Mouse (Mus musculus): ENCODE data around the gene D430041D05Rik. TPM values are rescaled to one million over a fixed set of nuclear protein-coding genes. Genes with fewer than 3 reads are reported as not detected.

Gene D430041D05Rik
- polyA plus RNA-seq, 1 experiment: not detected

DNA sequence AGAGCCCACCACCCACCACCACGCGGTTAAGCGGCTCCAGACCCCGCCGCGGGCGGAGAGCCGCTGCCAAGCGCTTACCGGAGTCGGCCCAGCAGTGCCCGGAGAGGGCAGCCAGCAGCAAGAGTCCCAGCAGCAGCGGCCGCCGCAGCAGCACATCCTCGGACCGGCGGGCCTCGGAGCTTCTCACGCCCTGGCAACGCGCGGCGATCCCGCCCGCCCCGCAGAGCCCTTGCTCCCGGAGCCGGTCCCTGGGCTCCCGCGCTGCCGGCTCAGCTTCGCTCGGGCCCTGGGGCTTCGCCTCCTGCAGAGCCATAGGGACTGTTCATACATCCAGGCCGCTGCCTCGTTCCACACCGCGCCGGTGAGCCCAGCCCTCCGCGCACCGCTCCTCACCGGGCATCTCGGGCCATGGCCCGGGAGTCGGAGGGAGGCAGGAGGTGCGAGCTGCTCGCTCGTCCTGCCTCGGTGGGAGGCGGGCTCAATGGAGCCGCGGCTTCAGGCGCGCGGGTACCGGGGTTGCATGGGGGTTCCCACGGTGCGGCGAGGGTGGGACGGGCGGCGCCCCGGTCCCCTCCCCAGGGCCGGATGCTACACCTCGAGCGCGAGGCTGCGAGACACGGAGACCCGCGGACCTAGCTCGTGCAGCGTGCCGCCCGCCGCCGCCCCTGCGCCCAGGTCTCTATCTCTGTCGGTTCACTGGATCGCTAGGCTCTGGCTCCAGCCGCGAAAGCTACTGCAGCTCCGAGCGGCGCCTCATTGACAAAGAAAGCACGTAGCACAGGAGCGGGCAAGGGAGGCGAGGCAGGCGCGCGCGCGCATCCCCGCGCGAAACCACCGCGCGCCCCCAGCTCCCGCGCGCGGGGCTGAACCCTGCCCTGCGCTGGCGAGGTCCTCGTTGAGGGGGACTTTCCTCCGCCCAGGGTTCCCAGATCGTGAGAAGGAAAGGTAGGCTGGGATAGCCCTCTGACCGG, 677 bp downstream of the D430041D05Rik start:
- TF ChIP-seq CTCF (IDR thresholded peaks at IDR 0.05; ENCODE audit: borderline replicate concordance, insufficient read depth, low read length): no peak
- no peak for TF ChIP-seq POLR2A (IDR thresholded peaks at IDR 0.05; ENCODE audit: low read depth, low read length)
- H3K27ac ChIP-seq (ENCODE audit: insufficient read depth, low read length): no peak overlapping the region

DNA sequence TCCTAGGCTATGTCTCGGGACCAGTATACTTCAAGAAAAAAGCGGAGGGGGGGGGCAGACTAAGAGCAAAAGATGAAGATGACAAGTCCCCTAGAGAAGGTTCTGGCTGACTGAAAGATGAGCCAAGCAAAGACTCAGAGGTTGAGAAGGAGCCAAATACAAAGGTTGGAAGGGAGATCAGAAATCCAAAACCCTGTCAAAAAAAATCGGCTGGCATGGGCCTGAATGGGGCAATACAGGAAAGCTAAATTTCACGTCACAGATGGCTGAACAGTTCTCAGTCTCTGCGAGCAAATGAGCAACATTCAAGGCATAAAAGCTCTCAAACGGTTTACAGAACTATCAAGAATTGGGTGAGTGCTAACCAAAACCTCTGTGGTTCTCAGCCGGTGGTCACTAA, 2.5 kb downstream of the D430041D05Rik start:
- TF ChIP-seq POLR2A (IDR thresholded peaks at IDR 0.05; ENCODE audit: low read depth, low read length) (no peak), CTCF (IDR thresholded peaks at IDR 0.05; ENCODE audit: borderline replicate concordance, insufficient read depth, low read length) (no peak)
- no peaks in the 10 kb centered on the region for H3K4me1 ChIP-seq (ENCODE audit: control insufficient read depth, insufficient read depth, low read length)
- no peak overlapping the region for H3K27ac ChIP-seq (ENCODE audit: insufficient read depth, low read length)
- H3K4me3 ChIP-seq (ENCODE audit: insufficient read depth, low read length): no peak overlapping the region

More for the DNA sequence above, 677 bp downstream of the D430041D05Rik start:
- Histone ChIP-seq H3K4me1 (ENCODE audit: control insufficient read depth, insufficient read depth, low read length) (no peaks in the 10 kb centered on the region), H3K4me3 (ENCODE audit: insufficient read depth, low read length) (peak overlapping the region; percentile 29)

DNA sequence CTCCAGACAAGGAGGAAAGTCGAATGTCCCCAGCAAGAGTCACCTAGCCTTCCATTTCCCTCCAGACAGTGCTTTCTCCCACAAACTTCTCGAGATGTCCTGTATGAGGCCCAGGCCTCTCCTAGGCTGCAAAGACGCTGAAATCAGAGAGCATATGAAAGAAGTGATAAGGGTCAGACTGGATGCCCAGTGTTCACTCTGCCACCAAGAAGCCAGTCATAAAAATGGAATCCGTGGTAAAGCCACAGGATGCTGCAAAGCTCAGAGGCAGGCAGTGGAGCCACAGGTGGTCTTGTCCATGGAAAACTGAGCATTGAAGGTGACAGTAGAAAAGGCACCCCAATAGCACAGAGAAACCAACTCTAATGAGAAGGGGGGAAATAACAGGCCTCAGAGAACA, 2.9 kb downstream of the D430041D05Rik start:
- Histone ChIP-seq H3K27ac (ENCODE audit: insufficient read depth, low read length) (no peak overlapping the region), H3K4me3 (ENCODE audit: insufficient read depth, low read length) (no peak overlapping the region), H3K4me1 (ENCODE audit: control insufficient read depth, insufficient read depth, low read length) (no peaks in the 10 kb centered on the region)
- no peak for TF ChIP-seq POLR2A (IDR thresholded peaks at IDR 0.05; ENCODE audit: low read depth, low read length)
- no peak for TF ChIP-seq CTCF (IDR thresholded peaks at IDR 0.05; ENCODE audit: borderline replicate concordance, insufficient read depth, low read length)

DNA sequence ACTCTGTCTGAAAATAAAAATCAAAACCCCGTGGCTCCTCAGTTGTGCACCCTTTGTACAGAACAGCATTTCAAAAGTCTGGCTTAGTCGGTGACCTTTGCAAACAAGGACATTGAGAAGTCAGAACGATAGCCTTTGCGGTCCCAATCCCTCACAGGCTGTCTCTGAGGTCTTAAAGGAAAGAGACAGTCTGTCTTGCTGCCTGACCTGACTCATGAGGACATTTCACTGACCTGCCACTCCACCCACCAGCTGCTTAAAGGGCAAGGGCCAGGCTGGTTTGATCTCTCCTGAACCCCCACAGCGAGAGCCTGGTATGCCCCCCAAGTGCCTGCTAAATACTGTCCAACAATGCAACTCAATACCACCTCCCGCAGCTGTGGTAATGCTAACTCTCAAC, 6.8 kb downstream of the D430041D05Rik start:
- Histone ChIP-seq H3K4me3 (ENCODE audit: insufficient read depth, low read length) (no peak overlapping the region), H3K27ac (ENCODE audit: insufficient read depth, low read length) (no peak overlapping the region), H3K4me1 (ENCODE audit: control insufficient read depth, insufficient read depth, low read length) (no peaks in the 10 kb centered on the region)
- TF ChIP-seq POLR2A (IDR thresholded peaks at IDR 0.05; ENCODE audit: low read depth, low read length) (no peak), CTCF (IDR thresholded peaks at IDR 0.05; ENCODE audit: borderline replicate concordance, insufficient read depth, low read length) (no peak)

DNA sequence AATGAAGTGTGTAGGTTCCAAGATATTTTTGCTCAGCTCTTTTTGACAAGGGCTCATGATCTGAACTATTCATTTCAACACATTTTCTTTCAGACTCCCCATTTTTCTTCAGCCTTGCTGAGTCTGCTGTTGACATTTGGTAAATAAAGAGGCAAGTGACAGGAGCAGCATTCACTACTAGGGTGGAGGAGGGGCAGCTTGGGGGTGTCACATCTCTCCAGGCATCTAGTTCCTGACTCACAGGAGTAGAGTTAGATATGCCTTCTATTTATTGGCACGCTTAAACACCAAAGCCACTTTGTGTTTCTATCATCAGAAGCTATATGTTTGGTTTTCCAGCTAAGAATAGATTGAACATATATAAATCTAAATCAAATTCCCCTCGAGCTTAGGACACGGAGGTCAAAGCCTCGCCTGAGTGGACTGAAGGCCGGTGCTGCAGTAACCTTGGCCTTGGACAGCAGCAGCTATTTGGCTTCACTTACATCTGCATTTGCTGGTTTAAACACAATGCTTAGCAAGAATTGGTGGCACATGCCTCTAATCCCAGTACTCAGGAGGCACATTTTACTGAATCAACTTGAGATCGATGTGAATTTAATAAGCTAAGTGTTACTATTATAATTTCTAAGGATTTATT, 12.0 kb downstream of the D430041D05Rik start:
- Histone ChIP-seq H3K4me1 (ENCODE audit: control insufficient read depth, insufficient read depth, low read length) (no peaks in the 10 kb centered on the region), H3K4me3 (ENCODE audit: insufficient read depth, low read length) (no peak overlapping the region), H3K27ac (ENCODE audit: insufficient read depth, low read length) (no peak overlapping the region)
- no peak for TF ChIP-seq CTCF (IDR thresholded peaks at IDR 0.05; ENCODE audit: borderline replicate concordance, insufficient read depth, low read length)
- no peak for TF ChIP-seq POLR2A (IDR thresholded peaks at IDR 0.05; ENCODE audit: low read depth, low read length)

DNA sequence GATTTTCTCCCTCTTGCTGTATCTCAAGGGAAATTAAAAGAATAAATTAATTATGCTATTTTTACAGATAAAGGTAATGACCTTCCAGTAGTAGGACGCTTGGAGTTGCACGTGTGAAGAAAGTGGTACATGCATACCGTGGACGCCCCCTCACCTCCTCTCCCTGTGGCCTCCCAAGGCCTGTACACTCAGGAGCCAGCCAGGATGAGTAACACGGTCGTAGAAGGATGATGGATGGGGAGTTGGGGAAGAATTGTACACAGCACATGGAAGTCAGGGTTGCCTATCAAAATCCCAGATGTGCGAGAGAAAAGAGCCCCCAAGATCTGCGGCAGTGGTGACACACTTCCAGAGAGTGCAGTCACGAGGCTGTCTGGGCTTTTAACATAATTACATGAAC, 14.9 kb downstream of the D430041D05Rik start:
- H3K4me1 ChIP-seq (ENCODE audit: control insufficient read depth, insufficient read depth, low read length): no peaks in the 10 kb centered on the region
- TF ChIP-seq POLR2A (IDR thresholded peaks at IDR 0.05; ENCODE audit: low read depth, low read length) (no peak), CTCF (IDR thresholded peaks at IDR 0.05; ENCODE audit: borderline replicate concordance, insufficient read depth, low read length) (no peak)
- H3K27ac ChIP-seq (ENCODE audit: insufficient read depth, low read length): no peak overlapping the region
- H3K4me3 ChIP-seq (ENCODE audit: insufficient read depth, low read length): no peak overlapping the region

DNA sequence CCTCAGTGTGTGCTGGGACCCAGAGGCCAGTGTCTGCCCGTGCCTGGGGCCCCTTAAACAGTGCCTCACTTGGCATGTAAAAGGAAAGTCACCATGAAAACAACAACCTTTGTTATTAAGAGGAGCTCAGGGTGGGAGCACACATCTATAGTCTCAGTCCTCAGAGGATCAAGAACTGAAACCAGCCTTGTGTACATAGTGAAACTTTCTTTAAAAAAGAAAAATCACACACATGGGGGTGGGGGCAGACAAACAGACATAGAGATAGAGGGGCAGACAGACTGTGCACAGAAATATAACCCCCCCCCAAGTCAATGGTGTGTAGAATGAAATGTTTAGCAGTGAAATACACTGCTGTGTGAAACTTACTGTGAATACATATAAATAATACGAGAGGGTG, 16.0 kb downstream of the D430041D05Rik start:
- no peak overlapping the region for H3K27ac ChIP-seq (ENCODE audit: insufficient read depth, low read length)
- no peaks in the 10 kb centered on the region for H3K4me1 ChIP-seq (ENCODE audit: control insufficient read depth, insufficient read depth, low read length)
- no peak overlapping the region for H3K4me3 ChIP-seq (ENCODE audit: insufficient read depth, low read length)
- no peak for TF ChIP-seq POLR2A (IDR thresholded peaks at IDR 0.05; ENCODE audit: low read depth, low read length)
- no peak for TF ChIP-seq CTCF (IDR thresholded peaks at IDR 0.05; ENCODE audit: borderline replicate concordance, insufficient read depth, low read length)

DNA sequence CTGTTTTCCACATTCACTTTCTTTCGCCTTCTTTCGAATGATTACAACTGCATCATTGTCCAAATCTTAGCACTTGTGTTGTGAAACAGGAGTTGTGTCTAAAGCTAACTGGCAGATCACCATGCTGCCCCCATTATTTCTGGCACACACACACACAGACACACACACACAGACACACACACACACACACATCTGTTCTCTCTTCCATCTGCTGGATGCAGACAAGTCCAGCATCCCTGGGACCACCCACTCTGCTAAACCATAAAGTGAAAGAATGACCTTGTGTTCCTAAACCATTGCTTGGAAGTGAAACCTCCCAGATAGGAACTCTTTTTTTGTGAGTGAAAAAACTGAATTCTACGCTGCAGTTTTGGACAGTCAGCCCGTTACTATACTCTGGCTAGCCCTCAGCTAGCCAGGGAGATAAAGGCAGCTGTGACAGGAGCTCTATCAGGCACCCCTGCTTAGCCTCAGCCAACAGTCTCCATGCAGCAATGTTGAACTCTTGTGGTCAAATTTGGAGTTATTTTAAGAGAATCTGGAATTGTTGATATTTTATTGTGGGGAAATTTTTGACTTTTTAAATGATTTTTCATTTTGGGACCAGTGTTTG, 18.0 kb downstream of the D430041D05Rik start:
- no peaks in the 10 kb centered on the region for H3K4me1 ChIP-seq (ENCODE audit: control insufficient read depth, insufficient read depth, low read length)
- H3K4me3 ChIP-seq (ENCODE audit: insufficient read depth, low read length): no peak overlapping the region
- TF ChIP-seq POLR2A (IDR thresholded peaks at IDR 0.05; ENCODE audit: low read depth, low read length) (no peak), CTCF (IDR thresholded peaks at IDR 0.05; ENCODE audit: borderline replicate concordance, insufficient read depth, low read length) (no peak)
- no peak overlapping the region for H3K27ac ChIP-seq (ENCODE audit: insufficient read depth, low read length)

DNA sequence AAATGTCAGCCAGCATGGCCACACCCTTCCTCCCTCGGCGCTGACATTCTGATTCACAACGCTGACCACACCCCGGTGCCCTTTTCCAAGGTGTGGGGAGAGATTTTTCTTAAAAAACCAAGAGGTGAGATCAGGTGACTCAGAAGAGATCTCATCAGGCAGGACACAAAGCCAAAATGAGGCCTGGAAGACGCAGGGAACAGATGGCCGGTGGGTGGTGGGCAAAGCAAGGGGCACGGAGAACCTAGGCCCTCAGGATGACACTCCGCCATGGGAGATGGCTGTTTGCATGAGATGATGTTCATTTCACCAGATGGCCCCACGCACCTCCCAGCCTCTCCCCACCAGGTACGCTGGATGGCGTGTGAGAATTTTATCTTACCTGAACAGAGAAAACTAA, 21.6 kb downstream of the D430041D05Rik start:
- no peak overlapping the region for H3K4me3 ChIP-seq (ENCODE audit: insufficient read depth, low read length)
- no peak overlapping the region for H3K27ac ChIP-seq (ENCODE audit: insufficient read depth, low read length)
- no peak for TF ChIP-seq POLR2A (IDR thresholded peaks at IDR 0.05; ENCODE audit: low read depth, low read length)
- TF ChIP-seq CTCF (IDR thresholded peaks at IDR 0.05; ENCODE audit: borderline replicate concordance, insufficient read depth, low read length): no peak
- no peaks in the 10 kb centered on the region for H3K4me1 ChIP-seq (ENCODE audit: control insufficient read depth, insufficient read depth, low read length)
